Mouse (Mus musculus) hindbrain, embryonic 16.5 days (tissue): ENCODE data around the gene Slc24a4. TPM values are rescaled to one million over a fixed set of nuclear protein-coding genes. Genes with fewer than 3 reads are reported as not detected.

Experiments used
- ATAC-seq: fragments of 200-750 bp; cut with Nextera tagmentation; 2 replicates; pipeline ENCODE4 v1.8.0; 2017; ENCODE audit warnings: moderate TSS enrichment, moderate library complexity
- H3K27ac ChIP-seq: fragments of 300-500 bp; sonication (generic); 2 replicates; pipeline ENCODE4 v1.5.1; 2014; ENCODE audit warnings: low read depth, mild to moderate bottlenecking, control low read depth, low read length, moderate library complexity
- H3K27me3 ChIP-seq: fragments of 300-500 bp; sonication (generic); replicated peaks from 2 replicates; pipeline ENCODE4 v1.6.1; 2014; ENCODE audit warnings: low read length; ENCODE audit not compliant: control insufficient read depth, insufficient read depth
- H3K36me3 ChIP-seq: fragments of 300-500 bp; sonication (generic); 2 replicates; pipeline ENCODE4 v1.6.1; 2014; ENCODE audit warnings: mild to moderate bottlenecking, low read length, moderate library complexity, mixed read lengths; ENCODE audit not compliant: control insufficient read depth, insufficient read depth
- H3K4me1 ChIP-seq: fragments of 300-500 bp; sonication (generic); 2 replicates; pipeline ENCODE4 v1.6.1; 2014; ENCODE audit warnings: low read depth, low read length; ENCODE audit not compliant: control insufficient read depth, insufficient read depth
- H3K4me2 ChIP-seq: fragments of 300-500 bp; sonication (generic); 2 replicates; pipeline ENCODE4 v1.6.1; 2014; ENCODE audit warnings: mild to moderate bottlenecking, low read length, control low read depth, moderate library complexity
- H3K4me3 ChIP-seq: fragments of 300-500 bp; sonication (generic); 2 replicates; pipeline ENCODE4 v1.5.1; 2014; ENCODE audit warnings: mild to moderate bottlenecking, low read length, control low read depth, moderate library complexity
- H3K9ac ChIP-seq: fragments of 300-500 bp; sonication (generic); 2 replicates; pipeline ENCODE4 v1.6.1; 2014; ENCODE audit warnings: low read depth, mild to moderate bottlenecking, control low read depth, low read length, moderate library complexity
- H3K9me3 ChIP-seq: fragments of 300-500 bp; sonication (generic); 2 replicates; pipeline ENCODE4 v1.6.1; 2014; ENCODE audit warnings: mild to moderate bottlenecking, low read length, moderate library complexity; ENCODE audit not compliant: control insufficient read depth
- WGBS: fragments of 180-500 bp; shearing (Covaris S2); extraction: QIAGEN DNeasy Blood & Tissue Kit; methylation state at CpG from one replicate; pipeline ENCODE4 v1.1.7; 2014; 5-methylcytosine and 5-hydroxymethylcytosine counted together
- polyA plus RNA-seq: library from polyadenylated mRNA; unstranded; fragments of >200 nt; fragmentation: Nextera tagmentation; extraction: Ambion mirVana; gene quantifications from 2 replicates; pipeline ENCODE4 v1.2.1, GENCODE M21; 2015

Slc24a4 gene
- polyA plus RNA-seq, 1 experiment from 2014 or later: 2.2 TPM

DNA sequence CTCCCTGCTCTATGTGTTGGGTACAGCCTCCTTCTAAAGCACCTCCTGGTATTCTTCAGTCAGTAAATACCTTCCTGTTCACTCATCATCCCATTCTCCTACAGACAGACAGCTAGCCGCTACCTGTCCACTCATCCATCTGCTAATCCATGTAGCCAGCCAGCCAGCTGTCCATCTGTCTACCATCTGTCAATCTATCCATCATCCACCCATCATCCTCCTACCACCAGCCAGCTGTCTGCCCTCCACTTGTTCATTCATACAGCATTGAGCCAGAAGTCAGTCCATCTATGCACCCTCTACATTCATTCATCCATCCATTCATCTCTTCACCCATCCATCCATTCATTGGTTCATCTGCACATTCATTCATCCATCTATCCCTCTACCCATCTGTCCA is 161.0 kb downstream of the Slc24a4 start:
- no peak overlapping the region for H3K27ac ChIP-seq
- no peak overlapping the region for H3K4me3 ChIP-seq
- no peak overlapping the region for H3K9ac ChIP-seq
- no peaks in the 10 kb centered on the region for H3K9me3 ChIP-seq
- WGBS: 81% methylated on average over 1 of the region's 1 CpGs
- no peak for ATAC-seq
- no peaks in the 10 kb centered on the region for H3K36me3 ChIP-seq
- H3K4me1 ChIP-seq: peaks cover 7% of the 10 kb centered on the region
- H3K4me2 ChIP-seq: no peak overlapping the region
- H3K27me3 ChIP-seq: 0 out of 2 replicates have a peak, but pooled peaks cover 2% of the 10 kb centered on the region

DNA sequence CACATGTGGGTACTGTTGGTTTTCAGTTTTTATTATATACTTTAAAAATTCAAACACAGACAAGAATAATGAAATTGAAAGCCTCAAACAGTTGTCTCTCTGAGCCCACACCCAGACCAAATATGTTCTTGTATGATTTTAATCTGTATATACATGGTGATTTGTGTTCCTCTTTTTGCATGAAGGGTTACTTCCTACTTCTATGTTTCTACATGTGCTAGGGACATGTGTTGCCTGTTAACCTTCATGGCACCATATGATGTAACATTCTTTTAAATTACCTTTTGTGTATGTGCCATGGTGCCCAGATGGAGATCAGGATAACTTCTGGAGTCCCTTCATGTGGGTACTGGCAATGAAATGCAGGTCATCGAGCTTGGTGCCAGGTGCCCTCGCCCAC is 162.1 kb downstream of the Slc24a4 start:
- H3K27me3 ChIP-seq: no peaks in the 10 kb centered on the region
- no peaks in the 10 kb centered on the region for H3K9me3 ChIP-seq
- no peak overlapping the region for H3K27ac ChIP-seq
- H3K9ac ChIP-seq: no peak overlapping the region
- no peaks in the 10 kb centered on the region for H3K36me3 ChIP-seq
- H3K4me2 ChIP-seq: no peak overlapping the region
- no peak overlapping the region for H3K4me3 ChIP-seq
- H3K4me1 ChIP-seq: peaks cover 4% of the 10 kb centered on the region
- WGBS: 98% methylated on average over 2 of the region's 2 CpGs
- no peak for ATAC-seq

- no peak for ATAC-seq
- Histone ChIP-seq H3K4me2 (no peak overlapping the region), H3K36me3 (no peaks in the 10 kb centered on the region), H3K27ac (no peak overlapping the region), H3K9me3 (no peaks in the 10 kb centered on the region), H3K4me1 (no peaks in the 10 kb centered on the region), H3K9ac (no peak overlapping the region), H3K4me3 (no peak overlapping the region), H3K27me3 (no peaks in the 10 kb centered on the region)
- 53% methylated on average over 6 of the region's 6 CpGs for WGBS
These were observed 163.2 kb downstream of the Slc24a4 start for GRCm38 (mm10) chr12:102291686-102292085.

GRCm38 (mm10) chr12:102292501-102293215 is 164.1 kb downstream of the Slc24a4 start:
- no peaks in the 10 kb centered on the region for H3K9me3 ChIP-seq
- no peak for ATAC-seq
- 85% methylated on average over 7 of the region's 7 CpGs for WGBS
- no peaks in the 10 kb centered on the region for H3K36me3 ChIP-seq
- no peak overlapping the region for H3K27ac ChIP-seq
- no peaks in the 10 kb centered on the region for H3K27me3 ChIP-seq
- H3K4me1 ChIP-seq: no peaks in the 10 kb centered on the region
- H3K9ac ChIP-seq: no peak overlapping the region
- H3K4me2 ChIP-seq: no peak overlapping the region
- no peak overlapping the region for H3K4me3 ChIP-seq

DNA sequence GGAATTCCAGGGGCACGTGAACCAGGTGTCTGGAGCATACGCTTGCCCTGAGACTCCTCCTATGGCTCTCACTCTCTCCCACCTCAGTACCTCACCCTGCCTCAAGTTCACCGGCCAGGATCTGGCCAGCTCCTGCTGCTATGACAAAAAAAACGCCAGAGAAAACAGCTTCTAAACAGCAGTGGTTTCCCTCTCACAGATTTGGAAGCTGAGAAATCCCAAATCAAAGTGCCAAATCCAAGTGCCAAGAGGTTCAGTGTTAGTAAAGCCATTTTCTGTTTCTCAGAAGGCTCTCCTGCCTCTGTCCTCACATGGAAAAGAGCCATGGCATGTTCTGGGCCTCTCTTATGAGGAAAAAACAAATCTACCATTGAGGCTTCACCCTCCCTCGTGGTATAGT is 166.1 kb downstream of the Slc24a4 start:
- Histone ChIP-seq H3K27me3 (no peaks in the 10 kb centered on the region), H3K4me3 (no peak overlapping the region), H3K4me2 (no peak overlapping the region), H3K36me3 (no peaks in the 10 kb centered on the region), H3K27ac (no peak overlapping the region), H3K4me1 (no peaks in the 10 kb centered on the region), H3K9ac (no peak overlapping the region), H3K9me3 (no peaks in the 10 kb centered on the region)
- 80% methylated on average over 5 of the region's 5 CpGs for WGBS
- no peak for ATAC-seq

DNA sequence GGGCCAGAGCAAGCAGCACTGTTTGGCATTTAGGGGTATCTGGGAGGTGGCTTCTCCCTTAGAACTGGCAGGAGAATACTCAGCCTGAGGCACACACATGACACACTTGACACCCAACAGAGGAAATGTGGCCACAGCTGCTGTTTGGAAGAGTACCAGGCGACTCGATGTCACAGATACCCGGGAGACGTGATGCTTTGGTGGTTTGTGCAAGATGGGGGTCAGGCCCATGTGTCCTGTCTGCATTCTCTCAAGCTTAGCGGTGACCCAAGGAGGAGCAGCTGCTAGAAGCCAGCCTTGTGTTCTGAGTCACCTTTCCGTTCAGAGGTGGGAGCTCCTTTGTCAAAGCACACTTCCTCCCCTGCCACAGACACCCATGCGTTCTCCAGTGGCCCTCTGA is 166.7 kb downstream of the Slc24a4 start:
- Histone ChIP-seq H3K4me1 (no peaks in the 10 kb centered on the region), H3K27ac (no peak overlapping the region), H3K4me3 (no peak overlapping the region), H3K4me2 (no peak overlapping the region), H3K9ac (no peak overlapping the region), H3K9me3 (no peaks in the 10 kb centered on the region), H3K27me3 (no peaks in the 10 kb centered on the region), H3K36me3 (no peaks in the 10 kb centered on the region)
- 0 out of 2 replicates have a peak, but pooled peaks have one; percentile 4 for ATAC-seq
- WGBS: 61% methylated on average over 7 of the region's 7 CpGs

GRCm38 (mm10) chr12:102295662-102296061 is 167.1 kb downstream of the Slc24a4 start:
- no peak overlapping the region for H3K9ac ChIP-seq
- 88% methylated on average over 8 of the region's 8 CpGs for WGBS
- ATAC-seq: no peak

DNA sequence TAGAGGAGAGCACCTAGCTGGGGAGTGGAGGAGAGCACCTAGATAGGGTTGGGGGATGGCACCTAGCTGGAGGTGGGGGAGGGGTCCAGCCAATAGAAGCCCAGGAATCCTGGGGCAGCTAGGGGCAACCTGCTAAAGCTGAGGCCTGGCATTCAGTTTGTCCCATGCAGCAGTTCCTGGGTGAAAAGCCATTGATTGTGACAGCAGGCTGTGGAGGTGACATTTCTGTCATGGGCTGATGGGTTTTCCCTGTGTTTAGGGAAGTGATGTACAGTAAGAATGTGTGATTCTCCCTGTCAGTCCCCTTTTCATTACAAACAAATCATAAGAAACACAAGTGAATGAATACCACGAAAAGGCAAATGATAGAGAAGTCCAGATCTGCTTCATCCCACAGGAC is 167.8 kb downstream of the Slc24a4 start:
- 78% methylated on average over 1 of the region's 1 CpGs for WGBS
- no peaks in the 10 kb centered on the region for H3K4me1 ChIP-seq
- no peak overlapping the region for H3K4me3 ChIP-seq
- H3K9me3 ChIP-seq: no peaks in the 10 kb centered on the region
- no peaks in the 10 kb centered on the region for H3K27me3 ChIP-seq
- no peaks in the 10 kb centered on the region for H3K36me3 ChIP-seq
- ATAC-seq: no peak
- no peak overlapping the region for H3K9ac ChIP-seq
- no peak overlapping the region for H3K27ac ChIP-seq
- H3K4me2 ChIP-seq: no peak overlapping the region

More at GRCm38 (mm10) chr12:102295662-102296061, 167.1 kb downstream of the Slc24a4 start:
- Histone ChIP-seq H3K36me3 (no peaks in the 10 kb centered on the region), H3K27me3 (no peaks in the 10 kb centered on the region), H3K27ac (no peak overlapping the region), H3K4me3 (no peak overlapping the region), H3K9me3 (no peaks in the 10 kb centered on the region), H3K4me2 (no peak overlapping the region), H3K4me1 (no peaks in the 10 kb centered on the region)

GRCm38 (mm10) chr12:102296967-102297366 is 168.4 kb downstream of the Slc24a4 start:
- WGBS: 78% methylated on average over 4 of the region's 4 CpGs
- Histone ChIP-seq H3K27me3 (no peaks in the 10 kb centered on the region), H3K9me3 (no peaks in the 10 kb centered on the region), H3K9ac (no peak overlapping the region), H3K36me3 (no peaks in the 10 kb centered on the region), H3K4me3 (no peak overlapping the region), H3K4me1 (no peaks in the 10 kb centered on the region), H3K4me2 (no peak overlapping the region), H3K27ac (no peak overlapping the region)
- no peak for ATAC-seq
